Mouse (Mus musculus): ENCODE results near the gene Carns1. TPM values are rescaled to one million over a fixed set of nuclear protein-coding genes. Genes with fewer than 3 reads are reported as not detected.

The Carns1 gene
- polyA plus RNA-seq, 1 experiment from 2014 or later, result 2.8 TPM

GRCm38 (mm10) chr19:4121097-4121805, 54.0 kb downstream of the Carns1 start:
- H3K9ac ChIP-seq, result peak overlapping the region; percentile 44
- peak overlapping the region; percentile 66 for H3K27ac ChIP-seq
- peak; percentile 79 for ATAC-seq (ENCODE audit: borderline replicate concordance, extremely low read depth, low FRiP score, low TSS enrichment)
- H3K4me1 ChIP-seq, result peaks cover 18% of the 10 kb centered on the region
- H3K27me3 ChIP-seq, result no peaks in the 10 kb centered on the region
- no peaks in the 10 kb centered on the region for H3K9me3 ChIP-seq
- H3K4me3 ChIP-seq, result peak overlapping the region; percentile 48
- peaks cover 23% of the 10 kb centered on the region for H3K36me3 ChIP-seq
- WGBS, result 3% methylated on average over 38 of the region's 38 CpGs
- peak overlapping the region; percentile 57 for H3K4me2 ChIP-seq

- no peak for ATAC-seq (ENCODE audit: borderline replicate concordance, extremely low read depth, low FRiP score, low TSS enrichment)
- peaks cover 29% of the 10 kb centered on the region for H3K36me3 ChIP-seq
- no peak overlapping the region for H3K9ac ChIP-seq
- no peaks in the 10 kb centered on the region for H3K9me3 ChIP-seq
- peaks cover 18% of the 10 kb centered on the region for H3K4me1 ChIP-seq
- no peak overlapping the region for H3K27ac ChIP-seq
- peak overlapping the region; percentile 57 for H3K4me2 ChIP-seq
- H3K4me3 ChIP-seq, result peak overlapping the region; percentile 48
- H3K27me3 ChIP-seq, result no peaks in the 10 kb centered on the region
- 85% methylated on average over 2 of the region's 2 CpGs for WGBS
Measured at GRCm38 (mm10) chr19:4120496-4120895, 54.8 kb downstream of the Carns1 start.

- no peaks in the 10 kb centered on the region for H3K27me3 ChIP-seq
- no peak overlapping the region for H3K4me3 ChIP-seq
- no peak overlapping the region for H3K9ac ChIP-seq
- H3K9me3 ChIP-seq, result no peaks in the 10 kb centered on the region
- 79% methylated on average over 6 of the region's 6 CpGs for WGBS
- H3K27ac ChIP-seq, result no peak overlapping the region
- peak overlapping the region; percentile 57; the same call in 1 of the 2 replicates for H3K4me2 ChIP-seq
- no peak for ATAC-seq (ENCODE audit: borderline replicate concordance, extremely low read depth, low FRiP score, low TSS enrichment)
- peaks cover 35% of the 10 kb centered on the region for H3K36me3 ChIP-seq
- peaks cover 15% of the 10 kb centered on the region for H3K4me1 ChIP-seq
Measured at GRCm38 (mm10) chr19:4119716-4120487, 55.4 kb downstream of the Carns1 start.

GRCm38 (mm10) chr19:4118350-4118749, 56.9 kb downstream of the Carns1 start:
- Histone ChIP-seq H3K9ac (no peak overlapping the region), H3K4me3 (no peak overlapping the region), H3K27me3 (no peaks in the 10 kb centered on the region), H3K36me3 (peaks cover 46% of the 10 kb centered on the region), H3K4me2 (no peak overlapping the region), H3K27ac (no peak overlapping the region), H3K9me3 (no peaks in the 10 kb centered on the region), H3K4me1 (peaks cover 20% of the 10 kb centered on the region)
- no peak for ATAC-seq (ENCODE audit: borderline replicate concordance, extremely low read depth, low FRiP score, low TSS enrichment)
- 95% methylated on average over 2 of the region's 2 CpGs for WGBS

GRCm38 (mm10) chr19:4117006-4117405, 58.3 kb downstream of the Carns1 start:
- Histone ChIP-seq H3K4me1 (peaks cover 25% of the 10 kb centered on the region), H3K27ac (no peak overlapping the region), H3K27me3 (no peaks in the 10 kb centered on the region), H3K4me2 (no peak overlapping the region), H3K9me3 (no peaks in the 10 kb centered on the region), H3K36me3 (peaks cover 49% of the 10 kb centered on the region), H3K9ac (no peak overlapping the region), H3K4me3 (no peak overlapping the region)
- WGBS, result 97% methylated on average over 7 of the region's 7 CpGs
- no peak for ATAC-seq (ENCODE audit: borderline replicate concordance, extremely low read depth, low FRiP score, low TSS enrichment)

- 88% methylated on average over 11 of the region's 11 CpGs for WGBS
- H3K4me1 ChIP-seq, result peaks cover 23% of the 10 kb centered on the region
- H3K4me2 ChIP-seq, result no peak overlapping the region
- H3K9me3 ChIP-seq, result no peaks in the 10 kb centered on the region
- peaks cover 53% of the 10 kb centered on the region for H3K36me3 ChIP-seq
- ATAC-seq (ENCODE audit: borderline replicate concordance, extremely low read depth, low FRiP score, low TSS enrichment), result no peak
- no peak overlapping the region for H3K9ac ChIP-seq
- no peak overlapping the region for H3K4me3 ChIP-seq
- H3K27me3 ChIP-seq, result no peaks in the 10 kb centered on the region
- H3K27ac ChIP-seq, result no peak overlapping the region
Measured at GRCm38 (mm10) chr19:4115816-4116215, 59.5 kb downstream of the Carns1 start.

GRCm38 (mm10) chr19:4115144-4115543, 60.1 kb downstream of the Carns1 start:
- H3K4me1 ChIP-seq, result peaks cover 16% of the 10 kb centered on the region
- no peak overlapping the region for H3K9ac ChIP-seq
- no peaks in the 10 kb centered on the region for H3K9me3 ChIP-seq
- H3K4me3 ChIP-seq, result no peak overlapping the region
- no peaks in the 10 kb centered on the region for H3K27me3 ChIP-seq
- H3K4me2 ChIP-seq, result no peak overlapping the region
- H3K27ac ChIP-seq, result no peak overlapping the region
- peaks cover 53% of the 10 kb centered on the region for H3K36me3 ChIP-seq
- ATAC-seq (ENCODE audit: borderline replicate concordance, extremely low read depth, low FRiP score, low TSS enrichment), result no peak
- WGBS, result 95% methylated on average over 10 of the region's 10 CpGs

- Histone ChIP-seq H3K9me3 (no peaks in the 10 kb centered on the region), H3K36me3 (peaks cover 53% of the 10 kb centered on the region), H3K27me3 (no peaks in the 10 kb centered on the region), H3K4me3 (no peak overlapping the region), H3K4me2 (no peak overlapping the region), H3K9ac (no peak overlapping the region), H3K27ac (no peak overlapping the region), H3K4me1 (peaks cover 11% of the 10 kb centered on the region; the same call in 1 of the 2 replicates)
- no peak for ATAC-seq (ENCODE audit: borderline replicate concordance, extremely low read depth, low FRiP score, low TSS enrichment)
- 83% methylated on average over 10 of the region's 10 CpGs for WGBS
Measured at GRCm38 (mm10) chr19:4114551-4114950, 60.7 kb downstream of the Carns1 start.

Small RNA genes lying within 50 kb of the gene (microRNA-seq; reads per million reads assigned to microRNA genes)
- gene Gm26115, result not detected

Other genes starting within 250 kb of the Carns1 start
- gene Aldh3b1, start 245.7 kb downstream of the Carns1 start, polyA plus RNA-seq (2015; fragmentation: Nextera tagmentation; extraction: Ambion mirVana), result 3.5 and 4.6 TPM in 2 replicates
- 18.4 and 22.3 TPM in 2 replicates for gene Unc93b1, start 240.3 kb downstream of the Carns1 start, polyA plus RNA-seq (2015; fragmentation: Nextera tagmentation; extraction: Ambion mirVana)
- 0.11 and 0.13 TPM in 2 replicates for gene Aldh3b3, start 216.8 kb downstream of the Carns1 start, polyA plus RNA-seq (2015; fragmentation: Nextera tagmentation; extraction: Ambion mirVana)
- 1.3 and 1.5 TPM in 2 replicates for gene Aldh3b2, start 203.2 kb downstream of the Carns1 start, polyA plus RNA-seq (2015; fragmentation: Nextera tagmentation; extraction: Ambion mirVana)
- gene Acy3, start 188.9 kb downstream of the Carns1 start, polyA plus RNA-seq (2015; fragmentation: Nextera tagmentation; extraction: Ambion mirVana), result 11.1 and 12.5 TPM in 2 replicates
- gene Tbx10, start 182.7 kb downstream of the Carns1 start, polyA plus RNA-seq (2015; fragmentation: Nextera tagmentation; extraction: Ambion mirVana), result not detected in 2 replicates
- gene Nudt8, start 174.9 kb downstream of the Carns1 start, polyA plus RNA-seq (2015; fragmentation: Nextera tagmentation; extraction: Ambion mirVana), result 25.9 and 28.0 TPM in 2 replicates
- gene Gm49405, start 174.9 kb downstream of the Carns1 start, polyA plus RNA-seq (2015; fragmentation: Nextera tagmentation; extraction: Ambion mirVana), result 2.3 and 2.4 TPM in 2 replicates
- 3.6 and 4.9 TPM in 2 replicates for gene Doc2g, start 172.2 kb downstream of the Carns1 start, polyA plus RNA-seq (2015; fragmentation: Nextera tagmentation; extraction: Ambion mirVana)
- 191 and 199 TPM in 2 replicates for gene Ndufv1, start 162.7 kb downstream of the Carns1 start, polyA plus RNA-seq (2015; fragmentation: Nextera tagmentation; extraction: Ambion mirVana)
- 470 and 486 TPM in 2 replicates for gene Gstp1, start 137.5 kb downstream of the Carns1 start, polyA plus RNA-seq (2015; fragmentation: Nextera tagmentation; extraction: Ambion mirVana)
- gene Gstp2, start 129.5 kb downstream of the Carns1 start, polyA plus RNA-seq (2015; fragmentation: Nextera tagmentation; extraction: Ambion mirVana), result 3.9 and 5.2 TPM in 2 replicates
- gene Gstp3, start 115.9 kb downstream of the Carns1 start, polyA plus RNA-seq (2015; fragmentation: Nextera tagmentation; extraction: Ambion mirVana), result 0.22 and 0.83 TPM in 2 replicates
- gene Cabp2, start 93.9 kb downstream of the Carns1 start, polyA plus RNA-seq (2015; fragmentation: Nextera tagmentation; extraction: Ambion mirVana), result not detected in 2 replicates
- 100 and 103 TPM in 2 replicates for gene Cdk2ap2, start 78.3 kb downstream of the Carns1 start, polyA plus RNA-seq (2015; fragmentation: Nextera tagmentation; extraction: Ambion mirVana)
- 12.5 and 13.8 TPM in 2 replicates for gene Pitpnm1, start 75.5 kb downstream of the Carns1 start, polyA plus RNA-seq (2015; fragmentation: Nextera tagmentation; extraction: Ambion mirVana)
- gene Aip, start 49.6 kb downstream of the Carns1 start, polyA plus RNA-seq (2015; fragmentation: Nextera tagmentation; extraction: Ambion mirVana), result 104 and 106 TPM in 2 replicates
- gene Gpr152, start 35.7 kb downstream of the Carns1 start, polyA plus RNA-seq (2015; fragmentation: Nextera tagmentation; extraction: Ambion mirVana), result not detected in 2 replicates
- gene Cabp4, start 31.4 kb downstream of the Carns1 start, polyA plus RNA-seq (2015; fragmentation: Nextera tagmentation; extraction: Ambion mirVana), result 0.11 TPM in 1 of 2 replicates, not detected in the other
- gene Coro1b, start 26.9 kb downstream of the Carns1 start, polyA plus RNA-seq (2015; fragmentation: Nextera tagmentation; extraction: Ambion mirVana), result 157 and 168 TPM in 2 replicates
- 3.4 and 13.5 TPM in 2 replicates for gene Ptprcap, start 21.9 kb downstream of the Carns1 start, polyA plus RNA-seq (2015; fragmentation: Nextera tagmentation; extraction: Ambion mirVana)
- gene Rps6kb2, start 12.1 kb downstream of the Carns1 start, polyA plus RNA-seq (2015; fragmentation: Nextera tagmentation; extraction: Ambion mirVana), result 45.0 and 49.4 TPM in 2 replicates
- 2.5 and 6.7 TPM in 2 replicates for gene Tbc1d10c, start 15.8 kb upstream of the Carns1 start, polyA plus RNA-seq (2015; fragmentation: Nextera tagmentation; extraction: Ambion mirVana)
- 974 TPM in 2 replicates for gene Ppp1ca, start 16.6 kb upstream of the Carns1 start, polyA plus RNA-seq (2015; fragmentation: Nextera tagmentation; extraction: Ambion mirVana)
- 32.5 and 34.7 TPM in 2 replicates for gene Rad9a, start 26.2 kb upstream of the Carns1 start, polyA plus RNA-seq (2015; fragmentation: Nextera tagmentation; extraction: Ambion mirVana)
- gene Clcf1, start 38.8 kb upstream of the Carns1 start, polyA plus RNA-seq (2015; fragmentation: Nextera tagmentation; extraction: Ambion mirVana), result 4.7 and 5.5 TPM in 2 replicates
- gene AC109138.7, start 38.9 kb upstream of the Carns1 start, polyA plus RNA-seq (2015; fragmentation: Nextera tagmentation; extraction: Ambion mirVana), result not detected in 2 replicates
- 27.6 and 32.4 TPM in 2 replicates for gene Pold4, start 56.4 kb upstream of the Carns1 start, polyA plus RNA-seq (2015; fragmentation: Nextera tagmentation; extraction: Ambion mirVana)
- 15.2 and 16.9 TPM in 2 replicates for gene Ssh3, start 93.7 kb upstream of the Carns1 start, polyA plus RNA-seq (2015; fragmentation: Nextera tagmentation; extraction: Ambion mirVana)
- gene Ankrd13d, start 107.7 kb upstream of the Carns1 start, polyA plus RNA-seq (2015; fragmentation: Nextera tagmentation; extraction: Ambion mirVana), result 3.3 and 4.2 TPM in 2 replicates
- gene Grk2, start 130.7 kb upstream of the Carns1 start, polyA plus RNA-seq (2015; fragmentation: Nextera tagmentation; extraction: Ambion mirVana), result 16.2 and 16.7 TPM in 2 replicates
- gene Kdm2a, start 222.8 kb upstream of the Carns1 start, polyA plus RNA-seq (2015; fragmentation: Nextera tagmentation; extraction: Ambion mirVana), result 37.8 and 40.9 TPM in 2 replicates